Mouse (Mus musculus) intestine, postnatal 0 days (tissue): Measurements from ENCODE around the gene Gipc1. TPM values are rescaled to one million over a fixed set of nuclear protein-coding genes. Genes with fewer than 3 reads are reported as not detected.

ENCODE experiments used
- ATAC-seq: fragments of 200-750 bp; cut with Nextera tagmentation; 2 replicates; pipeline ENCODE4 v1.8.0; 2017; ENCODE audit warnings: mild to moderate bottlenecking, moderate TSS enrichment, moderate library complexity
- H3K27ac ChIP-seq: fragments of 300-500 bp; sonication (generic); 2 replicates; pipeline ENCODE4 v1.5.1; 2014; ENCODE audit warnings: mild to moderate bottlenecking, low read depth, low read length, moderate library complexity
- H3K27me3 ChIP-seq: fragments of 300-500 bp; sonication (generic); replicated peaks from 2 replicates; pipeline ENCODE4 v1.6.1; 2014; ENCODE audit warnings: low read length, mixed read lengths; ENCODE audit not compliant: control insufficient read depth, insufficient read depth
- H3K36me3 ChIP-seq: fragments of 300-500 bp; sonication (generic); 2 replicates; pipeline ENCODE4 v1.6.1; 2014; ENCODE audit warnings: mild to moderate bottlenecking, moderate library complexity; ENCODE audit not compliant: control insufficient read depth, insufficient read depth
- H3K4me1 ChIP-seq: fragments of 300-500 bp; sonication (generic); replicated peaks from 2 replicates; pipeline ENCODE4 v1.6.1; 2014; ENCODE audit warnings: antibody characterized with exemption, low read length, mixed read lengths; ENCODE audit not compliant: control insufficient read depth, insufficient read depth
- H3K4me2 ChIP-seq: fragments of 300-500 bp; sonication (generic); replicated peaks from 2 replicates; pipeline ENCODE4 v1.6.1; 2014; ENCODE audit warnings: low read depth, mild to moderate bottlenecking, moderate library complexity
- H3K4me3 ChIP-seq: fragments of 300-500 bp; sonication (generic); 2 replicates; pipeline ENCODE4 v1.5.1; 2014; ENCODE audit warnings: low read depth, low read length
- H3K9ac ChIP-seq: fragments of 300-500 bp; sonication (generic); 2 replicates; pipeline ENCODE4 v1.6.1; 2014; ENCODE audit warnings: mild to moderate bottlenecking, low read depth, low read length
- H3K9me3 ChIP-seq: fragments of 300-500 bp; sonication (generic); 2 replicates; pipeline ENCODE4 v1.6.1; 2016; ENCODE audit warnings: mixed run types; ENCODE audit not compliant: control insufficient read depth
- CTCF ChIP-seq: sonication (generic); IDR thresholded peaks from 2 replicates; pipeline ENCODE4 v1.5.1; 2016; ENCODE audit warnings: low read depth, mild to moderate bottlenecking, control low read depth, antibody characterized with exemption, moderate library complexity
- WGBS: fragments of 180-500 bp; shearing (Covaris S2); extraction: QIAGEN DNeasy Blood & Tissue Kit; methylation state at CpG from one replicate; pipeline ENCODE4 v1.1.7; 2014; 5-methylcytosine and 5-hydroxymethylcytosine counted together
- polyA plus RNA-seq: library from polyadenylated mRNA; unstranded; fragments of >200 nt; fragmentation: Nextera tagmentation; extraction: Ambion mirVana; gene quantifications from 2 replicates; pipeline ENCODE4 v1.2.1, GENCODE M21; 2015

The Gipc1 gene
- polyA plus RNA-seq, 1 experiment from 2014 or later: 79.3 TPM

DNA sequence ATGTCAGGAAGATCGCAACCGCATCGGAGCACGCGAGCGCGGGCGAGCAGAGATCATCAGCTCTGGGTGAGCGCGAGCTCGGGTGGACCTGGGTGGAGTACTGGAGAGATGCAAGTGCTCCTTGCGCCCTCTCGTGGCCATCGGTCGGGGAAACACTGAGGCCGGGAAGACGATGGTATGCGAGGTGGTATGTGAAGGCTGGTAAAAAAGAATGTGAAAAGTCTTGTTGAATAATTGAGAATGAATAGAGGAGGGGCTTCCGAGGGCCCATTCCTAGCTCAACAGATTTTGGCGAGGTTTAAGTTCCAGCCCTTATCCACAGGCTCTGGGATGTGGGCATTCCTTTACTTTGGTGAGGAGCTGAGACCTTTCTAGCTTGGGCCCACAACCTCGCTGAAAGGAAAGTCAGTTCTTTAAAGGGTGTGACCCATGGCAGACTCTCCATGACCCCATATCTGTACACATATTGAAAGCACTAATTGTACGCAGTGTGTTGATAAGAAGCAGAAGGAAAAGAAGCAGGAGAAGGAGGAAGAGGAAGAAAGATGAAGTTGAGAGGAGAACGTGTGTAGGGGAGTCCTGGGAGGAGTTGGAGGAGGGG lies 30.0 kb upstream of the Gipc1 start:
- H3K4me2 ChIP-seq: peak overlapping the region; percentile 61
- H3K9me3 ChIP-seq: no peaks in the 10 kb centered on the region
- TF ChIP-seq CTCF: peak; percentile 98
- peak; percentile 68 for ATAC-seq
- no peak overlapping the region for H3K27ac ChIP-seq
- H3K27me3 ChIP-seq: no peaks in the 10 kb centered on the region
- WGBS: 6% methylated on average over 23 of the region's 23 CpGs
- H3K9ac ChIP-seq: no peak overlapping the region
- no peaks in the 10 kb centered on the region for H3K36me3 ChIP-seq
- no peaks in the 10 kb centered on the region; the same call in 1 of the 2 replicates for H3K4me1 ChIP-seq
- peak overlapping the region; percentile 11; the same call in 1 of the 2 replicates for H3K4me3 ChIP-seq

GRCm38 (mm10) chr8:83623549-83623948 lies 28.9 kb upstream of the Gipc1 start:
- no peak overlapping the region for H3K4me2 ChIP-seq
- no peaks in the 10 kb centered on the region for H3K36me3 ChIP-seq
- TF ChIP-seq CTCF: no peak
- no peak for ATAC-seq
- H3K27me3 ChIP-seq: no peaks in the 10 kb centered on the region
- no peak overlapping the region for H3K9ac ChIP-seq
- no peaks in the 10 kb centered on the region; the same call in 1 of the 2 replicates for H3K4me1 ChIP-seq
- 89% methylated on average over 7 of the region's 7 CpGs for WGBS
- no peak overlapping the region for H3K27ac ChIP-seq
- no peaks in the 10 kb centered on the region for H3K9me3 ChIP-seq
- no peak overlapping the region for H3K4me3 ChIP-seq

DNA sequence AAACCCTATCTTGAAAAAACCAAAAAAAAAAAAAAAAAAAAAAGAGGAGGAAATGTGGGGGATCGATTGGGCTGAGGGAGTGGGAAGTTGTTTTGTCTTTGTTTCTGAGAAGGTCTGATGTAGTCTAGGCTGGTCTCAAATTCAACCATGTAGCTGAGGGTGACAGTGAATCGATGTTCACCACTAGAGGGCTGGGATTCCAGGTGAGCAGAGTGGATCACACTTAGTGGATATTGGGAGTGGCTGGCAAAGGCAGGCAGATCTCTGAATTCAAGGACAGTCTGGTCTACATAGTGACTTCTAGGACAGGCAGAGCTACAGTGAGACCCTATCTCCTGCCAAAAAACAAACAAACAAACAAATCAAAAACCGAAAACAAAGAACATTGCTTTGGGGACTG lies 27.7 kb upstream of the Gipc1 start:
- H3K36me3 ChIP-seq: no peaks in the 10 kb centered on the region
- no peaks in the 10 kb centered on the region; the same call in 1 of the 2 replicates for H3K4me1 ChIP-seq
- no peaks in the 10 kb centered on the region for H3K27me3 ChIP-seq
- 34% methylated on average over 3 of the region's 3 CpGs for WGBS
- peak; percentile 86 for TF ChIP-seq CTCF
- ATAC-seq: no peak
- no peaks in the 10 kb centered on the region for H3K9me3 ChIP-seq
- no peak overlapping the region for H3K4me2 ChIP-seq
- no peak overlapping the region for H3K27ac ChIP-seq
- H3K9ac ChIP-seq: no peak overlapping the region
- no peak overlapping the region for H3K4me3 ChIP-seq

GRCm38 (mm10) chr8:83625676-83626299 lies 26.7 kb upstream of the Gipc1 start:
- Histone ChIP-seq H3K9me3 (no peaks in the 10 kb centered on the region), H3K36me3 (no peaks in the 10 kb centered on the region), H3K27ac (no peak overlapping the region), H3K4me3 (no peak overlapping the region), H3K27me3 (no peaks in the 10 kb centered on the region), H3K4me2 (no peak overlapping the region), H3K9ac (no peak overlapping the region), H3K4me1 (no peaks in the 10 kb centered on the region; the same call in 1 of the 2 replicates)
- no peak for TF ChIP-seq CTCF
- 75% methylated on average over 6 of the region's 6 CpGs for WGBS
- no peak for ATAC-seq

DNA sequence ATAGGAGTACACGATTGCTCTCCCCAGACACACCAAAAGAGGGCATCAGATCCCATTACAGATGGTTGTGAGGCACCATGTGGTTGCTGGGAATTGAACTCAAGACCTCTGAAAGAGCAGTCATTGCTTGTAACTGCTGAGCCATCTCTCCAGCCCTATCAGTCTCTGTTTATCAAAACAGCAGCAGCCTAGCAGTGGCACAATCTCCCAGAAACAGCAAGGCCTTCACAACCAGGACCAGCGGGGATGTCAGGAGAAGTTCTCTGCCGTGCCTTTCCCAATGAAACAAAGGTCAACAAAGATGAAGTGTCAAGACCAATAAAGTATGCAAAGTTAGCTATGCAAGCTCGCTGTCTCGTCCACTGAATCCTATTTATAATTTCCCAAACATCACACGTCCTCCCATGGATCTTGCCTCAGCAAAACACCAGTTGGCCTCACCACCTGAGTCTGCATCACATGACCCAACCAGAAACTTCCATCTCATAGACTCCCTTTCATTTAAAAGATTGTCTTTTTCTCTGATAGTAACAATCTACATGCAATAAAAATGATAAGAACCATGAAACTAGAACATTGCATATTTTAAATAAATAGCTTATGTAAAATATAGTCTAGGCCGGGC lies 20.3 kb upstream of the Gipc1 start:
- WGBS: 48% methylated on average over 7 of the region's 7 CpGs
- H3K4me2 ChIP-seq: no peak overlapping the region
- H3K9me3 ChIP-seq: no peaks in the 10 kb centered on the region
- TF ChIP-seq CTCF: no peak
- no peaks in the 10 kb centered on the region for H3K36me3 ChIP-seq
- ATAC-seq: peak; percentile 31; the same call in 1 of the 2 replicates
- no peak overlapping the region for H3K4me3 ChIP-seq
- no peaks in the 10 kb centered on the region for H3K27me3 ChIP-seq
- no peak overlapping the region for H3K9ac ChIP-seq
- H3K4me1 ChIP-seq: no peaks in the 10 kb centered on the region
- no peak overlapping the region for H3K27ac ChIP-seq

- no peak overlapping the region for H3K4me2 ChIP-seq
- H3K27me3 ChIP-seq: no peaks in the 10 kb centered on the region
- H3K9ac ChIP-seq: no peak overlapping the region
- H3K9me3 ChIP-seq: no peaks in the 10 kb centered on the region
- no peak overlapping the region for H3K27ac ChIP-seq
- WGBS: 71% methylated on average over 4 of the region's 4 CpGs
- TF ChIP-seq CTCF: no peak
- no peaks in the 10 kb centered on the region for H3K4me1 ChIP-seq
- H3K36me3 ChIP-seq: no peaks in the 10 kb centered on the region
- H3K4me3 ChIP-seq: no peak overlapping the region
- ATAC-seq: no peak
Observed at GRCm38 (mm10) chr8:83638856-83639255, 13.6 kb upstream of the Gipc1 start.
